Mouse (Mus musculus) heart, embryonic 11.5 days (tissue): ENCODE measurements around the gene Adsl. TPM values are rescaled to one million over a fixed set of nuclear protein-coding genes. Genes with fewer than 3 reads are reported as not detected.
"Not testable (repeated sequence)": the region's sequence is repeated elsewhere in the genome, so short reads cannot be mapped to it uniquely, and the experiment has no call there.

ENCODE experiments used
- ATAC-seq: fragments of 200-750 bp; cut with Nextera tagmentation; replicated peaks from 2 replicates; pipeline ENCODE4 v1.8.0; 2017; ENCODE audit warnings: moderate library complexity; ENCODE audit not compliant: insufficient number of reproducible peaks, low FRiP score, low TSS enrichment
- H3K27ac ChIP-seq: fragments of 300-500 bp; sonication (generic); 2 replicates; pipeline ENCODE4 v1.5.1; 2014; ENCODE audit warnings: mild to moderate bottlenecking, low read depth, low read length
- H3K27me3 ChIP-seq: fragments of 300-500 bp; sonication (generic); 2 replicates; pipeline ENCODE4 v1.6.1; 2014; ENCODE audit warnings: mild to moderate bottlenecking, low read length, mixed read lengths; ENCODE audit not compliant: control insufficient read depth, insufficient read depth
- H3K36me3 ChIP-seq: fragments of 300-500 bp; sonication (generic); 2 replicates; pipeline ENCODE4 v1.6.1; 2014; ENCODE audit warnings: mild to moderate bottlenecking, low read length, moderate library complexity, mixed read lengths; ENCODE audit not compliant: control insufficient read depth, insufficient read depth
- H3K4me1 ChIP-seq: fragments of 300-500 bp; sonication (generic); 2 replicates; pipeline ENCODE4 v1.6.1; 2014; ENCODE audit warnings: low read length; ENCODE audit not compliant: control insufficient read depth, insufficient read depth
- H3K4me2 ChIP-seq: fragments of 300-500 bp; sonication (generic); 2 replicates; pipeline ENCODE4 v1.6.1; 2014; ENCODE audit warnings: mild to moderate bottlenecking, moderate library complexity
- H3K4me3 ChIP-seq: fragments of 300-500 bp; sonication (generic); 2 replicates; pipeline ENCODE4 v1.5.1; 2014; ENCODE audit warnings: low read depth, low read length
- H3K9ac ChIP-seq: fragments of 300-500 bp; sonication (generic); 2 replicates; pipeline ENCODE4 v1.6.1; 2014; ENCODE audit warnings: mild to moderate bottlenecking, low read depth, low read length, moderate library complexity
- H3K9me3 ChIP-seq: fragments of 300-500 bp; sonication (generic); replicated peaks from 2 replicates; pipeline ENCODE4 v1.6.1; 2016; ENCODE audit warnings: low read length; ENCODE audit not compliant: control insufficient read depth
- WGBS: fragments of 180-500 bp; shearing (Covaris S2); extraction: QIAGEN DNeasy Blood & Tissue Kit; methylation state at CpG from one replicate; pipeline ENCODE4 v1.1.7; 2014; ENCODE audit not compliant: insufficient replicate concordance; 5-methylcytosine and 5-hydroxymethylcytosine counted together
- polyA plus RNA-seq: library from polyadenylated mRNA; unstranded; fragments of >200 nt; fragmentation: Nextera tagmentation; extraction: Ambion mirVana; gene quantifications from 2 replicates; pipeline ENCODE4 v1.2.1, GENCODE M21; 2014

The Adsl gene
- polyA plus RNA-seq = 168 and 169 TPM in 2 replicates

DNA sequence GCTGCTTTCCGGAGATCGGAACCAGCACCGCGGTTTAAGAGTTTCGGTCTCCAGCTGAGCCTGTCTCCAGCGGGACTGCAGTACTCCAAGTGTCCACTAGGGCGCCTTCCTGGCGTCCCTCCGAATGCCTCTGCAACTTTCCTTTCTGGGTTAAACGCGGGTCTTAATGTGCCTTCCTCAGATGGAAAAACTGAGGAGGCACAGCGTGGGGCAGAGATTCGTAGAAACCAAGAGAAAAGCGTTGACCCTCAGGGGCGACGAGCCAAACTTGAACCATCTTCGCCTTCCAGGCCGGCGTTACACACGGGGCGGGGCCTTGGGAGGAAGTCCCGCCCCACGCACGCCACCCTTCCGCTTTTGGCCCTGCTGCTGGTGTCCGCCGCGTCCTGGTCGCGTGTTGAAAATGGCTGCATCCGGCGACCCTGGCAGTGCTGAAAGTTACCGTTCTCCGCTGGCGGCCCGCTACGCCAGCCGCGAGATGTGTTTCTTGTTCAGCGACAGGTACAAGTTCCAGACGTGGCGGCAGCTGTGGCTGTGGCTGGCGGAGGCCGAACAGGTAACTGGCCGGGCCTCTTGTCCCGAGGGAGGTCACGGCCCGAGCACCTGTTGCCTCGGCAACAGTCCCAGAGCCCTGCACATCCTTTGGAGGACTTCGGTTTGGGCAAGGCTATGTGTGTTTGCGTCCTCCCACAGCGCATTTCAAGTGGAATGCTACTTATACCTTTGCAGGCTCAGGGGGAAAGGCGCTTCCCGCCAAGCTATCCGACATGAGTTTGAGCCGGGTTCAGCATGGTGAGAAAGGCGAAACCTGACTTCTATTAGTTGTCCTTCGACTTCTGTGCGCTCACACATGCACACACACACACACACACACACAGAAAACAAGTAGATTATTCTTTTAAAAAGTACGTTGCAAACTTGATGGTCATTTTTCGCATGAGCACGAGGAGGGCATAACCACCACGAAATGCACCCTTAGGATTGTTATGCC is at the start of gene Adsl:
Gene Adsl (plus strand): TSS at position 346 of the 991 bp plus-strand sequence.
- Histone ChIP-seq H3K27ac (peak within 1 kb of the TSS; percentile 70), H3K27me3 (no peaks in the 10 kb centered on the region), H3K4me2 (peak within 1 kb of the TSS; percentile 81), H3K9ac (peak within 1 kb of the TSS; percentile 88), H3K9me3 (no peaks in the 10 kb centered on the region), H3K4me3 (peak within 1 kb of the TSS; percentile 95), H3K36me3 (peaks cover 9% of the 10 kb centered on the region; the same call in 1 of the 2 replicates), H3K4me1 (peaks cover 8% of the 10 kb centered on the region)
- peak; percentile 84 for ATAC-seq
- WGBS = under 1% methylated on average over 63 of the region's 63 CpGs

- no peaks in the 10 kb centered on the region for H3K9me3 ChIP-seq
- WGBS = 81% methylated on average over 2 of the region's 2 CpGs
- no peak overlapping the region for H3K4me2 ChIP-seq
- no peak overlapping the region for H3K4me3 ChIP-seq
- no peaks in the 10 kb centered on the region for H3K4me1 ChIP-seq
- no peak overlapping the region for H3K9ac ChIP-seq
- H3K27me3 ChIP-seq = no peaks in the 10 kb centered on the region
- no peak overlapping the region for H3K27ac ChIP-seq
- ATAC-seq = no peak
- peaks cover 42% of the 10 kb centered on the region for H3K36me3 ChIP-seq
Measured at GRCm38 (mm10) chr15:80899806-80900205, 48.5 kb upstream of the Adsl start.

DNA sequence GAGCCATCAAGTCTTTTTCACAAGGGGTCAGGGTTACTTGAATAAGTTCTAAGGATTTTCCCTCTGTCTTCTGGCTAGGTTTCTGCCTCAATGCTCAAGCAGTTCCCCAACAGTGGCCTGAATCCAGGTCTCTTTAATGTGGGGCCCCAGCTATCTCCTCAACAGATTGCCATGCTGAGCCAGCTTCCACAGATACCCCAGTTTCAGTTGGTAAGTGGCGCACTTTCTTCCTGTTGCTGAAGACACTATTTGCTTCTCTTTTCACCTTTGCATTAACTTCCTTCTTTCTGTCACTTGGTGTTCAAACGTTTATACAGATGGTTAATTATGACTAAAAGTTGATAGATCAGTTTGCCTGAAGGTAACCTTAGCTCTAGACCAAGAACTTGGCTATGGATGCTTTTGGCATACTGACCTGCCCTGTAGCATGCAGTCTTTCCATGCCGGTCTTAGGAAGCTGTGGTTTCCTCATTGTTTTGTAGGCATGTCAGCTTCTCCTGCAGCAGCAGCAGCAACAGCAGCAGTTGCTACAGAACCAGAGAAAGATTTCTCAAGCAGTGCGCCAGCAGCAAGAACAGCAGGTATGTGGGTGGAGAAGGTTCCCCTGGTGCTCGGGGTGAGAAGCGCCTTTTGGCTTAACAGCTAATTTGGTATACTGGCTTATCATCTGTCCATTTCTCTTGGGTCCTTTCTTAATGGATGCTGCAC is 46.3 kb upstream of the Adsl start:
- H3K4me3 ChIP-seq = no peak overlapping the region
- no peaks in the 10 kb centered on the region for H3K9me3 ChIP-seq
- no peak for ATAC-seq
- no peak overlapping the region for H3K27ac ChIP-seq
- H3K4me1 ChIP-seq = no peaks in the 10 kb centered on the region
- no peak overlapping the region for H3K4me2 ChIP-seq
- H3K36me3 ChIP-seq = peaks cover 48% of the 10 kb centered on the region
- 88% methylated on average over 6 of the region's 6 CpGs for WGBS
- no peaks in the 10 kb centered on the region for H3K27me3 ChIP-seq
- H3K9ac ChIP-seq = no peak overlapping the region

DNA sequence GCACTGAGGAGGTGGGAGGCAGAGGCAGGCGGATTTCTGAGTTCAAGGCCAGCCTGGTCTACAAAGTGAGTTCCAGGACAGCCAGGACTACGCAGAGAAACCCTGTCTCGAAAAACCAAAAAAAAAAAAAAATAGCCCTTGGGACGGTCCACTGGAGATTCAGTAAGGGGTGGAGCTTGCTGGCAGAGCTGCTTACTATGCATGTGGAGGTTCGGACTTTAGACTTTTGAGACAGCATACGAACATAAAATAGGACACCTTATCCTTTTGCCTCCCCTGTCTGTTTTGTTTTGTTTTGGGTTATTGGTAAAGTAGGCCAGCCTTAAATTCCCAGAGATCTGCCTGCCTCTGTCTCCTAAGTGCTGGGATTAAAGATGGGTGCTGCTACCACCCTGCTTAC is 43.5 kb upstream of the Adsl start:
- not testable (repeated sequence) for H3K4me2 ChIP-seq, H3K27me3 ChIP-seq, H3K9me3 ChIP-seq, H3K9ac ChIP-seq, H3K4me3 ChIP-seq, H3K27ac ChIP-seq, ATAC-seq, H3K4me1 ChIP-seq
- 97% methylated on average over 6 of the region's 6 CpGs for WGBS
- H3K36me3 ChIP-seq = peaks cover 48% of the 10 kb centered on the region

- Histone ChIP-seq H3K4me2 (no peak overlapping the region), H3K4me3 (no peak overlapping the region), H3K9me3 (no peaks in the 10 kb centered on the region), H3K27me3 (no peaks in the 10 kb centered on the region), H3K36me3 (peaks cover 40% of the 10 kb centered on the region), H3K27ac (no peak overlapping the region), H3K4me1 (no peaks in the 10 kb centered on the region; the same call in 1 of the 2 replicates), H3K9ac (no peak overlapping the region)
- 84% methylated on average over 3 of the region's 3 CpGs for WGBS
- ATAC-seq = no peak
Measured at GRCm38 (mm10) chr15:80910183-80910582, 38.1 kb upstream of the Adsl start.

DNA sequence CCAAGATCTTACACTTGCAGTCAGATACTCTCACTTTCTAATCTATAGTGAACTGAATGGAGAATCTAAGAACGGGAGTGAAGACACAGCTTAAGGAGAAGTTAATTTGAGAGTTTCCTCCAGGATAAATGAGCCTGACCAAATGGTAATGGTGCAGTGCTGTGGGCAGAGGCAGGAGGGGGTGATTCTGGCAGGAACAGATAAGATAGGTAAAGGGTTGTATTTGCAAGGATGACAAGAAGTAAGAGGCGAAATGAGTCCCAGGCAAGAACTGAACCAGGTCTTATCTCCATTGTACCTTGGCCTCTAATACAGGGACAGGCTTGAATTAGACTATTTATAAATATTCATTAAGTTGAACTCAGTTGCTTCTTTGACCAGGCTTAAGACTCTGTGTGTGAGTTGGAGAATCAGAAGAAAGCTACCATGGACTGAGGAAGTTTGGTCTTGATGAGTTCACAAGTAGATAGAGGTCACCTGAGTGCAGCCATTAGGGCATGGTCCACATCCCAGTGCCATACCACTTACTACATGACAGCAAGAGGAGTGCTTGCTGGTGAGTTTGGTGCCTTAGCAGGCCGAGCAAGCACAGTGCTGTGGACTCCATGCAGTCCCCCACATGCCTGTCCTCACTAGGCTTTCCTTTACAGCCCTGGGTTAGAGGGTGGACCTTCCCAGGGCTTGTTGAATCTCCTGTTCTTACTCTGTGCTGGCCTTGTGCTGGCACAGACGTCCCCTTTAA is 37.3 kb upstream of the Adsl start:
- Histone ChIP-seq H3K27me3 (no peaks in the 10 kb centered on the region), H3K9me3 (no peaks in the 10 kb centered on the region), H3K4me1 (no peaks in the 10 kb centered on the region; the same call in 1 of the 2 replicates), H3K27ac (no peak overlapping the region), H3K4me2 (no peak overlapping the region), H3K9ac (no peak overlapping the region), H3K4me3 (no peak overlapping the region), H3K36me3 (peaks cover 32% of the 10 kb centered on the region)
- no peak for ATAC-seq
- WGBS = 72% methylated on average over 4 of the region's 4 CpGs

GRCm38 (mm10) chr15:80912175-80912574 is 36.1 kb upstream of the Adsl start:
- H3K4me2 ChIP-seq = no peak overlapping the region
- H3K36me3 ChIP-seq = peaks cover 30% of the 10 kb centered on the region
- H3K4me3 ChIP-seq = no peak overlapping the region
- no peak for ATAC-seq
- H3K27ac ChIP-seq = no peak overlapping the region
- H3K9ac ChIP-seq = no peak overlapping the region
- no peaks in the 10 kb centered on the region for H3K9me3 ChIP-seq
- H3K4me1 ChIP-seq = no peaks in the 10 kb centered on the region; the same call in 1 of the 2 replicates
- H3K27me3 ChIP-seq = no peaks in the 10 kb centered on the region
- 86% methylated on average over 3 of the region's 3 CpGs for WGBS

DNA sequence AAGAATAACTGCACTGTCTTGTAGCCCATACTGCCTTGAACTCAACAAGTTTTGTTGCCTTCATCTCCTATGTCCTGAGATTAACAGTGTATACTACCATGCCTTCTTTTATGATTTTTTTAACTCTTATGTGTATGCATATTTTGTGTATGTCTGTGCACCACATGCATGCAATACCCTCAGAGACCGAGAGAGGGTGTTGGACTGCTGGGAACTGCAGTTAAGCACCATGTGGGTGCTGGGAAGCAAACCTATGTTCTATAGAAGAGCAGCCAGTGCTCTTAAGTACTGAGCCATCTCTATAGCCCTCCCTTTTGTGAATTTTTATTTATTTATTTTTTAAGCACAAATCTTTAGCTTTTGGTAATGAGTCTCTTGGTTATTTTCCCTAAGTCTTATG is 34.5 kb upstream of the Adsl start:
- H3K4me1 ChIP-seq = no peaks in the 10 kb centered on the region; the same call in 1 of the 2 replicates
- H3K4me2 ChIP-seq = no peak overlapping the region
- no peaks in the 10 kb centered on the region for H3K27me3 ChIP-seq
- H3K4me3 ChIP-seq = no peak overlapping the region
- no peak for ATAC-seq
- peaks cover 31% of the 10 kb centered on the region for H3K36me3 ChIP-seq
- no peak overlapping the region for H3K9ac ChIP-seq
- no peak overlapping the region for H3K27ac ChIP-seq
- 84% methylated on average over 1 of the region's 1 CpGs for WGBS
- H3K9me3 ChIP-seq = no peaks in the 10 kb centered on the region
